Mouse (Mus musculus): ENCODE data around the gene Arid5b. TPM values are rescaled to one million over a fixed set of nuclear protein-coding genes. Genes with fewer than 3 reads are reported as not detected.

Arid5b gene
- polyA plus RNA-seq, 1 experiment from 2014 or later = 64.8 TPM

- H3K4me3 ChIP-seq = no peak overlapping the region
- ATAC-seq (ENCODE audit: insufficient number of reproducible peaks, insufficient read depth, low FRiP score, low TSS enrichment, low read depth) = no peak
- H3K4me1 ChIP-seq = peaks cover 36% of the 10 kb centered on the region
- no peak overlapping the region for H3K9ac ChIP-seq
- no peaks in the 10 kb centered on the region for H3K9me3 ChIP-seq
- H3K4me2 ChIP-seq = no peak overlapping the region
- no peak overlapping the region for H3K27ac ChIP-seq
- 91% methylated on average over 5 of the region's 5 CpGs for WGBS
- peaks cover 26% of the 10 kb centered on the region for H3K36me3 ChIP-seq
- H3K27me3 ChIP-seq = no peaks in the 10 kb centered on the region
Measured at GRCm38 (mm10) chr10:68113645-68114044, 164.9 kb downstream of the Arid5b start.

- H3K27me3 ChIP-seq = no peaks in the 10 kb centered on the region
- H3K4me3 ChIP-seq = no peak overlapping the region
- no peak for ATAC-seq (ENCODE audit: insufficient number of reproducible peaks, insufficient read depth, low FRiP score, low TSS enrichment, low read depth)
- peaks cover 29% of the 10 kb centered on the region for H3K36me3 ChIP-seq
- peaks cover 36% of the 10 kb centered on the region for H3K4me1 ChIP-seq
- H3K9me3 ChIP-seq = no peaks in the 10 kb centered on the region
- 45% methylated on average over 8 of the region's 8 CpGs for WGBS
- no peak overlapping the region for H3K9ac ChIP-seq
- H3K27ac ChIP-seq = peak overlapping the region; percentile 44; the same call in 1 of the 2 replicates
- no peak overlapping the region for H3K4me2 ChIP-seq
Measured at GRCm38 (mm10) chr10:68112983-68113382, 165.6 kb downstream of the Arid5b start.

GRCm38 (mm10) chr10:68110607-68111006 is 167.9 kb downstream of the Arid5b start:
- 43% methylated on average over 5 of the region's 5 CpGs for WGBS
- Histone ChIP-seq H3K36me3 (peaks cover 13% of the 10 kb centered on the region), H3K27ac (no peak overlapping the region; the same call in 1 of the 2 replicates), H3K4me3 (no peak overlapping the region), H3K9me3 (no peaks in the 10 kb centered on the region), H3K9ac (no peak overlapping the region), H3K27me3 (no peaks in the 10 kb centered on the region), H3K4me2 (no peak overlapping the region), H3K4me1 (peaks cover 58% of the 10 kb centered on the region)
- no peak for ATAC-seq (ENCODE audit: insufficient number of reproducible peaks, insufficient read depth, low FRiP score, low TSS enrichment, low read depth)

- WGBS = 50% methylated on average over 8 of the region's 8 CpGs
- no peak for ATAC-seq (ENCODE audit: insufficient number of reproducible peaks, insufficient read depth, low FRiP score, low TSS enrichment, low read depth)
- Histone ChIP-seq H3K4me3 (no peak overlapping the region), H3K9me3 (no peaks in the 10 kb centered on the region), H3K9ac (no peak overlapping the region), H3K4me1 (peaks cover 62% of the 10 kb centered on the region), H3K36me3 (peaks cover 13% of the 10 kb centered on the region), H3K27me3 (no peaks in the 10 kb centered on the region), H3K4me2 (no peak overlapping the region), H3K27ac (peak overlapping the region; percentile 24)
Measured at GRCm38 (mm10) chr10:68110182-68110581, 168.4 kb downstream of the Arid5b start.

GRCm38 (mm10) chr10:68109651-68110050 is 168.9 kb downstream of the Arid5b start:
- no peak for ATAC-seq (ENCODE audit: insufficient number of reproducible peaks, insufficient read depth, low FRiP score, low TSS enrichment, low read depth)
- Histone ChIP-seq H3K9me3 (no peaks in the 10 kb centered on the region), H3K27me3 (no peaks in the 10 kb centered on the region), H3K4me3 (no peak overlapping the region), H3K4me1 (peaks cover 67% of the 10 kb centered on the region), H3K4me2 (no peak overlapping the region), H3K9ac (no peak overlapping the region), H3K36me3 (peaks cover 13% of the 10 kb centered on the region), H3K27ac (peak overlapping the region; percentile 24; the same call in 1 of the 2 replicates)
- WGBS = 64% methylated on average over 1 of the region's 1 CpGs

GRCm38 (mm10) chr10:68107716-68108115 is 170.8 kb downstream of the Arid5b start:
- ATAC-seq (ENCODE audit: insufficient number of reproducible peaks, insufficient read depth, low FRiP score, low TSS enrichment, low read depth) = no peak
- Histone ChIP-seq H3K4me2 (no peak overlapping the region), H3K27ac (0 out of 2 replicates have a peak overlapping the region, but pooled peaks have one; percentile 4), H3K4me1 (peaks cover 69% of the 10 kb centered on the region), H3K4me3 (no peak overlapping the region), H3K36me3 (peaks cover 9% of the 10 kb centered on the region), H3K9ac (no peak overlapping the region), H3K9me3 (no peaks in the 10 kb centered on the region), H3K27me3 (no peaks in the 10 kb centered on the region)
- 88% methylated on average over 6 of the region's 6 CpGs for WGBS

GRCm38 (mm10) chr10:68106351-68106950 is 172.1 kb downstream of the Arid5b start:
- ATAC-seq (ENCODE audit: insufficient number of reproducible peaks, insufficient read depth, low FRiP score, low TSS enrichment, low read depth) = no peak
- no peak overlapping the region for H3K9ac ChIP-seq
- no peak overlapping the region for H3K4me2 ChIP-seq
- H3K27ac ChIP-seq = no peak overlapping the region
- H3K27me3 ChIP-seq = no peaks in the 10 kb centered on the region
- WGBS = 58% methylated on average over 9 of the region's 9 CpGs
- peaks cover 9% of the 10 kb centered on the region for H3K36me3 ChIP-seq
- peaks cover 67% of the 10 kb centered on the region for H3K4me1 ChIP-seq
- no peak overlapping the region for H3K4me3 ChIP-seq
- H3K9me3 ChIP-seq = no peaks in the 10 kb centered on the region

- H3K4me1 ChIP-seq = peaks cover 54% of the 10 kb centered on the region
- H3K27ac ChIP-seq = peak overlapping the region; percentile 87
- peak overlapping the region; percentile 30 for H3K4me2 ChIP-seq
- ATAC-seq (ENCODE audit: insufficient number of reproducible peaks, insufficient read depth, low FRiP score, low TSS enrichment, low read depth) = no peak
- H3K9ac ChIP-seq = no peak overlapping the region
- no peak overlapping the region for H3K4me3 ChIP-seq
- H3K36me3 ChIP-seq = peaks cover 19% of the 10 kb centered on the region
- no peaks in the 10 kb centered on the region for H3K9me3 ChIP-seq
- WGBS = 24% methylated on average over 14 of the region's 14 CpGs
- no peaks in the 10 kb centered on the region for H3K27me3 ChIP-seq
Measured at GRCm38 (mm10) chr10:68104881-68105781, 173.4 kb downstream of the Arid5b start.

- ATAC-seq (ENCODE audit: insufficient number of reproducible peaks, insufficient read depth, low FRiP score, low TSS enrichment, low read depth) = no peak
- H3K9me3 ChIP-seq = no peaks in the 10 kb centered on the region
- 0% methylated on average over 2 of the region's 2 CpGs for WGBS
- H3K27me3 ChIP-seq = no peaks in the 10 kb centered on the region
- no peak overlapping the region for H3K4me3 ChIP-seq
- H3K4me1 ChIP-seq = peaks cover 52% of the 10 kb centered on the region
- peak overlapping the region; percentile 87 for H3K27ac ChIP-seq
- H3K36me3 ChIP-seq = peaks cover 23% of the 10 kb centered on the region
- H3K4me2 ChIP-seq = peak overlapping the region; percentile 30
- H3K9ac ChIP-seq = no peak overlapping the region
Measured at GRCm38 (mm10) chr10:68104481-68104880, 174.1 kb downstream of the Arid5b start.

GRCm38 (mm10) chr10:68103988-68104387 is 174.6 kb downstream of the Arid5b start:
- H3K9ac ChIP-seq = no peak overlapping the region
- H3K9me3 ChIP-seq = no peaks in the 10 kb centered on the region
- WGBS = 16% methylated on average over 5 of the region's 5 CpGs
- no peak overlapping the region for H3K4me3 ChIP-seq
- H3K4me1 ChIP-seq = peaks cover 52% of the 10 kb centered on the region
- H3K27me3 ChIP-seq = no peaks in the 10 kb centered on the region
- H3K4me2 ChIP-seq = peak overlapping the region; percentile 30; the same call in 1 of the 2 replicates
- H3K27ac ChIP-seq = peak overlapping the region; percentile 87
- H3K36me3 ChIP-seq = peaks cover 23% of the 10 kb centered on the region
- ATAC-seq (ENCODE audit: insufficient number of reproducible peaks, insufficient read depth, low FRiP score, low TSS enrichment, low read depth) = peak; percentile 87

GRCm38 (mm10) chr10:68103078-68103855 is 175.3 kb downstream of the Arid5b start:
- H3K9ac ChIP-seq = no peak overlapping the region
- no peak overlapping the region for H3K4me2 ChIP-seq
- peaks cover 23% of the 10 kb centered on the region for H3K36me3 ChIP-seq
- no peak for ATAC-seq (ENCODE audit: insufficient number of reproducible peaks, insufficient read depth, low FRiP score, low TSS enrichment, low read depth)
- H3K4me3 ChIP-seq = no peak overlapping the region
- H3K9me3 ChIP-seq = no peaks in the 10 kb centered on the region
- no peaks in the 10 kb centered on the region for H3K27me3 ChIP-seq
- H3K4me1 ChIP-seq = peaks cover 52% of the 10 kb centered on the region
- WGBS = 36% methylated on average over 6 of the region's 6 CpGs
- peak overlapping the region; percentile 87 for H3K27ac ChIP-seq
